Mouse (Mus musculus): Measurements from ENCODE around the gene Pde4dip.

Gene Pde4dip

DNA sequence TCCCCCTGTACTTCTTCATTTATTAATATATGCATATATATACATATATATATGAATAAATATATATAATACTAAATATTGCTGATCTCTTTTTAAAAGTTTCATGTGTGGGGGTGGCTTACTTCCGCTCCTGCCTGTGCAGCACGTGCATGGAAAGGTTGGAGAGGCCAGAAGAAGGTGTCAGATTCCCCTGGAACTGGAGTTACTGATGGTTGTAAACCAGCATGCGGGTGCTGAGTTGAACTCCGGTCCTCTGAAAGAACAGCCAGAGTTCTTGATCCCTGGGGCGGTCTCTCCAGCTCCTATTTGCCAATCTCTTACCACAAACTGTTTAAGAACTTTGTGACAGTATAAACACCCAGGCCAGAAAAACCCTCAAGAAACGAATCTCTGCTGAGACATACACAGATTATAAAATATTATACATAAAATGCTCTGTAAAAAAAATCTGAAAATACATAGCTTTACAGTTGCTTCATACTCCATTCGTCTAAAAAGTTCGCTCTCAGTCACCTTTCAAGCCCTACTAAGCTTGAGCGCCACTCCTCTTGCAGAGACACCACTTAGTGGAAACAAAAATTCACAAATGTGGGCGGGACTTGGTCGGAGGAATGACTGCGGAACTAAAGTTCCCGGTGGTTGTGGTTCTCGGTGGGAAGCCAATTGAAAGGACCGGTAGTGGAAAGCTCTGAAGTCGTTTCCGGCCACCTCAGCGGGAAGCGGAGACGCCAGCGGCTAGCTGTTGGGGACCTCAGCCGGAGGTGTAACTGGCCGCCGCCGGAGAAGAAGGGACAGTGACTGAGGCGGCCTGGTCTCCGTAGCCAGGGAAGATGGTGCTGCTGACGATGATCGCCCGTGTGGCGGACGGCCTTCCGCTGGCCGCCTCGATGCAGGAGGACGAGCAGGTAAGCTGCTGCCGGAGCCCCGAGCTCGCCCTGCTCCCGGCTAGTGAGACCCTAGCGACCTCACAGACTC is 12.3 kb upstream of the Pde4dip start, which contains the start of gene Sec22b:
TSS of gene Sec22b (plus strand) at position 675 of the 975 bp plus-strand sequence.
- peak; percentile 92 to 93 for DNase-seq

DNA sequence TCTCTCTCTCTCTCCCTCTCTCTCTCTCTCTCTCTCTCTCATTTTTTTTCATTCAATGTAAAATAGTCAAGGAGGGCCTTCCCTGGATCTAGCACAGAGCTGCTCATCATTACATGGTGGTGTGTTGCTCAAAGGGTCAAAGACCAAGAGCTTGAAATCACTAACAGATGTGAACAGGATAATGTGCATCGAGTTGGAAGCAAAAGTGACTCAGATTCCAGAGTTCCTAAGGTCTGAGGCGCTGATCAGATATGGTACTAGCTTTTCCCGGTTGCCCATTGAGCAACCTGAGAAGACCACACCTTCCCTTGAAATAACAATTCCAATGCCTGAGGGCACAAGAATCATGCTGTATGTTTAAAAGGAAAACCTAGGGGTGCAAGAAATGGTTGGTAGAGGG is 9.9 kb upstream of the Pde4dip start:
- DNase-seq, result no peak

DNA sequence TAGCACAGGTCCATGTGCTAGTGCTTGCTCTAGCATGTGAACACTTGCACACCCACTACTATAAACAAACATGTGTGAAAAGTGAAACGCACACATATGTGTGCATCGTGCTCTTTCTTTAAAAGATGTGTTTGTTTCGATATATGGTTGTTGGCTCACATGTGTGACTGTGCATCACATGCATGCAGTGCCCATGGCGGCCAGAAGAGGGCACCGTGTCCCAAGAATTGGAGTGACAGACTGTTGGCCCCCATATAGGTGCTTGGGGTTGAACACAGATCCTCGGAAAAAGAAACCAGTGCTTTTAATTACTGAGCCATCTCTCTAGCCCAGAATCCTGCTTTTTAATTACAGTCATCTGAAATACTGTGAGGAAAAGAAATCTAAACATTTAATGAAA is 6.2 kb upstream of the Pde4dip start:
- peak; percentile 57 to 79 for DNase-seq

DNA sequence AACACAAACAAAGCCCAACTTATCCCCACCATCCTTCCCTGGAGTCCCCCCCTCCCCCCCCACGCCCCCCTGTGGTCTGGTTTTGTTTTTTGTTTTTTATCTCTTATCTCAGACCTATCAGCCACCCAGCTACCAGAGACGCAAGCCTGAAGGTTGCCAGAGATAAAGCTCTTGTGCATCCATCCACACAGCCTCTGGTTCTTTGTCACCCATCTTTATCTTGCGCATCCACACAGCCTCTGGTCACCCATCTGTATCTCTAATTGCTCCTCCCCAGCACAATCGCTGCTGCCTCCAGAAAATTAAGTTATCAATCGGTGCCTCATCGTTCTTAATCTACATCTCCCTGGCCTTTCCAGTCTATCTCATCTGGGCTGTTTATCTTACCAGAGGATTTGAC is 1.7 kb upstream of the Pde4dip start:
- no peak for DNase-seq

DNA sequence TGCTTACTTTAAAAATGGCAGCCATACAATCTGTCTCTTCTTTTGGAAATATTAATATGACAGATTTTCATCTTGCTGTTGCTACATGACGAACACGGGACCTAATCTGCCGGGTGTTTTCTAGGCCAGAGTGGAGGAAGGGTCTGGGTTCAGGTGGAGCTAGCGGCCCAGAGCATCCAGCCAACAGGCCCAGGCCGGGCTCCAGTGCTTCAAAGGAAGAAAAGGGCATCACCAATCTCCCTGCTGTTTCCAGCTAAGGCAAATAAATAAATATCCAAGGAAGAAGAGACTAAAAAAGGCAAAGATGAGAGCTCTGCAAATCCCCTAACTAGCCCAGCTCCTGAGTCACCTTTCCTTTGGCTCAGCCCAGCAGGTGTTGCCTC is 731 bp downstream of the Pde4dip start:
- DNase-seq, result peak; percentile 48 to 65

DNA sequence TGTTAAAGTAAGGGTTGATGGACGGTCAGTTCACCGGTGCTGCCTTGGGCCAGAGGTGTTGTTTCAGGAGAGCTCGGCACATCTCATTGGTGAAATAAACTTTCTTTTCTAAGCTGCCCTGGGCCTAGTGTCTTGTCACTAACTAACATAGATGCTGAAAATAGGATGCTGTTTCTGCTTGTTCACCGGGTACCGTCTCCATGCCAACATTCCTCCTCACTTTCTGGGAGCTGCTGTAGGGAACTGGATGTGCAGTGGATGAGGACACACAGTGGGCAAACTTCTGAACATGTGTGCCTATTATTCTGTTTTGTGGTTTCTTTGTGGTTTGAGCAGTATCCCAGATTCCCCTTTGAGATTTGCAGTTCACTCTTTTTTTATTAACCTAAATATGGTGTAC is 6.9 kb downstream of the Pde4dip start:
- no peak for DNase-seq

DNA sequence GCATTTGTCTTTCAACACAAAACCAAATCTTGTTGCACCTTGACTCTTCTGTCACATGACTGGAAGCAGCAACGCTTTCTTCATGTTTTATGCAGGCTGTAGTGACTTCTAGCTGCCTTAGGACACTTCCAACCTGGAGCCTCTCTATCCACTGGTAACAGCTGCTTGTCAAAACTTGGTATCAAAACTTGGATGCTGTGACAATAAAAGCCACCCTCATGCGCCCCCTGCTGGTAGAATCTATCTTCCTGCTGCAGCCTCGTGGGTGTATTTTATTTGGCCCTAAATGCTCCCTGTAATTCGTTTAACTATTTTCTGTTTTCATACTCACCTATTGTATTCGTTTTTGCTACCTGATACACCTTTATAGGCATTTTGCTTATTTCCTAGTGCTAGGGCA is 9.3 kb downstream of the Pde4dip start:
- peak; percentile 75 to 83 for DNase-seq

DNA sequence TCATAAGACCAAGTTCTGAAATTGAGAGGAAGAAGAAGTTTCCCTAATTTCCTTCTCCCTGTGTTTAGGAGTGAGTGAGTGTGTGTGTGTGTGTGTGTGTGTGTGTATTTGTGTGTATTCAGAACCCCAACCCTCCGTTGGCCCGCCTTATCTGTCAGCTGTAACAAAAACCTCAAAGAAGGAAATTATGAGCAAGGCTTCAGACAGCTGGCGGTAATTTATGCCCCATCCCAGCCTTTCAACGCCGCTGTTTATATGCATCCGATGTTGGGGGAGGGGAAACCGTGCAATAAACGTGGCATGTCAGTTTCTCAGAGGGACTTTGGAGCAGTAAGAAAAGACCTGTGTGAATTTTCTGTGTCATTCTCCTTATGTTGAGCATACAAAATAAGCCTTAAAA is 12.2 kb downstream of the Pde4dip start:
- DNase-seq, result no peak

DNA sequence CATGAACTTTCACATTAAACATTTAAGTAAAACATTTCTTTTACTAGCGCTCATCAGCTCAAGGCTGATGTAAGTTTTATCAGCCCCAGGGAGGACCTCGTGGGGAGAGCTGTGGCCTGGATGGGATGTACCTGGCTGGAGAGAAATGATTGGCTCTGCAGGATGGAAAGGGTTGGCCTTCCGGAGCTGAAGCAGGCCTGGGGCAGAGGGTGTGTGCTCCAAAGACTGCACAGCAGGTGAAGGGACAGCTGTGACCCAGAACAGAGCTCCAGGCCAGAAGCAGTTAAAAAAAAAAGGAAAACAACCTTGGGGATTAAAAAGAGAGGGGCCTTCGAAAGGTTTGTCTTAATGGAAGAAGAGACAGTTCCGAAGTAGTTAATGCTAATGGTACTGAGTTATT is 13.7 kb downstream of the Pde4dip start:
- no peak for DNase-seq

DNA sequence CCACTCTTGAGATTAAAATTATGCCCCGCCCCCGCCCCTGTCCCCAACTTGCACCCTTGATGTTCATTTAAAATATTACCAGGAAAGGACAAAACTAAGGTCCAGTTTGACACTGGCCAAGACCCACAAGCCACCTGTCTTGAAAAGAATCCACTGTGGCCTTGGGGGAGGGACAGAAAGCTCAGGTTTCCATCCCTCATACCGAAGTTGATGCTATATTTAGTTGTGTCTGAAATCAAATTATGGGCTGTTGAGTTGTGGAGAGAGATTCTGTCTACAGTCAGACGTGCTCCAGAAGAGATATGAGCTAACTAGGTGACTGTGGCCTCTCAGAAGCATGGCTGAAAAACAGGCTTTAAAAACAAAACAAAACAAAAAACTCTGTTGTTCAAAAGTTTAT is 18.8 kb downstream of the Pde4dip start:
- no peak for DNase-seq

DNA sequence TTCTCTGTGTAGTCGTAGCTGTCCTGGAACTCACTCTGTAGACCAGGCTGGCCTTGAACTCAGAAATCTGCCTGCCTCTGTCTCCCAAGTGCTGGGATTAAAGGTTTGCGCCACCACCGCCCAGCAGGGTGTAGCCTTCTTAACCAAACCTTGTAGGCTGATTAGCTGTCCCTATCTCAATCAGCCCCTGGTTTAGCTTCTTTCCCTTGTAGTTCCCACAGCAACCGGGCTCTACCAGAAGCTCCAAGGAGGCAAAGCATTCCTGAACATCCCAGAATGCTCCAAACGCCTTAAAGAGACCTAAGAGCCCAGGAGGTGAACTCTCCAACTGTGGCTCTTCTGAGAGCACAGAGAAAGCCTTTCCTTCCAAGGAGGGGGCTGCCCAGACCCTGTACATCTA is 19.8 kb downstream of the Pde4dip start:
- DNase-seq, result no peak

DNA sequence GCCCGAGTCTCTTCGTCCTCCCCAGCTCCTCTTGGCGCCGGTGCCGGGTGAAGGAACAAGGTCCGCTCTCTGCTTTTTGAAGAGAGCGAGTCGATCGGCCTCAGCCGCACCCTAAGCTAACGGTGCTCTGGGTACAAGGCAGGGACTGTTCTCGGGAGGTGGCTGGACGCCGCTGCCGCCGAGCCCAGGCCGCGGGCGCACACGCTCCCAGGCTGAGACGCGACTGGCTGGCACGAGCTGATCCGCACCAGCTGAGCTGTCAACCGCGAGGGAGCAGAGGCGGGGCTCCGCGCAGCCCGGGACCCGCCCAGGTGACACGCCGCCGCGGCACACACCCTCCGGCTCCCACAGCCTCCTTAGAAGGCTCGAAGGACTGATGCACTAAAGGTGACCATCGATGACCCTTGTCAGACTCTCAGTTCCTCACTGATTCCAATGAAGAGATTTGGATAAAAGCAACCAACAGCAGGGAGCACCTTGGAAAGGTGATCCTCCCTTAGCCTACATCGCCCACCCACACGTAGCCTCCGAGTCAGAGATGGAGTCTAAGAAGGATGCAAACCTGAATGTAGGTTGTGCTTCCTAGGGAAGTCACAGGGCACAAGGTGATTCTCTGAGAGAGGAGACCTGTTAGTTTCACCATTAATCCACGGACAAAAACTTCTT is 20.4 kb downstream of the Pde4dip start:
- peak; percentile 65 to 74 for DNase-seq

DNA sequence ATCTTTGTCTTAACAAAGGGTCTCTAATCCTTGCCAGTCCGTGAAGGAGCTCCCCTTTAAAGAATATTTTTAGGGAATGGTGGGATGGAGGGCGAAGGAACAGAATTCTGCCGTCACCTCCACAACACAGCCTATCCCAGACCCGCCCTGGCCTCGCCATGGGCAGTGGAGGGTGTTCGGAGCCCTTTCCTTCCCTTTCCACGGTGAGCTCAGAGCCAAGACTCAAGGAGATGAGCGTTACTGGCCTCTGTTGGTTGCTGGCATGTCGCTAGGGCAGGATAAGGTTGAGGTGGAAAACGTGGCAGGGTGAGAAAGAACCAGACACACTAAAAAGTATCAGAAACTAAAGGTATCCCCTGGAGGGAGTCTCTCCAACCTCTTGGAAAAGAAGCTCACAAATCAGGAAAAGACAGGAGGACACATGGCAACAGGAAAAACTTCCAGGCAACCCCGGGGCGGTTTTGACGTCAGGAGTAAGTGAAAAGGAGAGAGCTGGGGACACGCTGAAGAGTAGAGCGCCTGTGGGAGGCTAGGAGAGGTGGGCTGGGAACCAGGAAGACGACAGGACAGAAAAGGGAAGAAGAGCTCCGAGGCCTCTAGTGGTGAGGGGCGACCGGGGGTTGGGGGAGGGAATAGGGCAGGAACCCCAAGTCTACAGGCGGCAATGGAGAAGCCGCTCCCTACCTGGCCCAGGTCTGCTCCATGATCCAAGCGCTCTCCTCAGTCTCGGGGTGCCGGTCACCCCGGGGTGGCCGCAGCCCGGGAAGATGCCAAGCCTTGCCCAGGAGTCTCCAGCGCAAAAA is 21.1 kb downstream of the Pde4dip start:
- DNase-seq, result peak; percentile 29 to 45

DNA sequence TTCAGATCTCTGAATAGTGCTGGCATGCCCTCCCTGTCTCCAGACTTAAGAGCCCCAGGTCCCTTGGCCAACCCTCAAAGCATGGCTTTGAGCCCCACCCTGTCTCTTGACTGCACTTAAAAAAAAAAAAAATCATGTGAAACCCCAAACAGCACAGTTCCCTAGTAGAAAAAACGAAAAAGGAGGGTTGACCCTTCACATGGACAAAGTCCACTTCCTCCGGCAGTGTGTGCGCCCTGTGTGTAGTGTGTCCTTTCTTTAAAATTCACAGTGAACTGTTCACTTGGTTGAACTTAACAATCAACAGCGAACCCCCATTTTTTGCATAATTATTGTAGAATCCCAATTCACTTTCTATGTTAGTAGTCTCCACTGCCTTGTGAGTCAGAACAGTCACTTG is 21.8 kb downstream of the Pde4dip start:
- DNase-seq, result no peak

DNA sequence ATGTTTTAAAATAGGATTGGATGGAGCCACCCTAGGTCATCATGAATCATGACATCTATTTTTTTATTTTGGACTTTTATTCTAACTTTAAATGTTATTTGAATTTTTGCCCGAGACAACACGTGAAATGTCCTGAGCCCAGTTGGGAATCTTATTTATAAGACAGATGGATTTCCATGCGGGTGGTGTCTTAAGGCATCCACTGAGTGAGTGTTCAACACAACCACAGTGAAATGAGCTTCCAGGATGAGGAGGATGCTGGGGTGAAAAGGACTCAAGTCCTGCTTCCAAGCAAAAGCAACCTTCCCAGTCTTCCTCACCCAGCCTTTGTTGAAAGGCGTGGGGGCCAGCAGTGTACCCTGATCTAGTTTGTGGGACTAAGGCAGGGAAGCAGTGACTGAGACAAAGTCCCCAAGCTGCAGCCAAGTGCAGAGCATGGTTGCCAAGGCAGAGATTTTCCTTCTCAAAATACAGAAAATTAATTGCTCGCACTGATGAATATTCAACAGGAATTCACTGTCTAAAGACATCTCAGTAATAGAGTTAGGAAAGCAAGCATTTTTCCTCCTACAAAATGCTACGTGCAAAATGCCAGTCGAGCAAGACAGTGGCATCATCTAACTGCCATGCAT is 27.6 kb downstream of the Pde4dip start:
- peak in 1 of 2 experiments; percentile 34 for DNase-seq

DNA sequence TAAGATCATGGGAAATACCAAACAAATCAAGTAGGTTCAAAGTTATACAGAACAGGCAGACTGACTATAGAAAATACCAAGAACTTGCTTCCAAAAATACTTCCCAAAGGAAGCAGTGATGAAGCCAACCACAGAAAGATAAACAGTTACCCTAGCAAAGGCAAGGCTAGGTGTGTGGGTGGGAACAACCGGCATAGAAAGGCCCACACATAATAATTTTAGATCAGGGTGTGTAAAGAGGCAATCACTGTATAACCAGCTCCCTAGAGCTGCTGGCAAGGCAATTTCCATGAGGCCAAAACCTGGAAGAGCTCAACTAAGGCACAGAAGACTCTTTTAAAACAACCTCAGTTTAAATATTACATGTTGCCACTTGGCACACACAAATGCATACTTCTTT is 29.1 kb downstream of the Pde4dip start:
- DNase-seq, result no peak

DNA sequence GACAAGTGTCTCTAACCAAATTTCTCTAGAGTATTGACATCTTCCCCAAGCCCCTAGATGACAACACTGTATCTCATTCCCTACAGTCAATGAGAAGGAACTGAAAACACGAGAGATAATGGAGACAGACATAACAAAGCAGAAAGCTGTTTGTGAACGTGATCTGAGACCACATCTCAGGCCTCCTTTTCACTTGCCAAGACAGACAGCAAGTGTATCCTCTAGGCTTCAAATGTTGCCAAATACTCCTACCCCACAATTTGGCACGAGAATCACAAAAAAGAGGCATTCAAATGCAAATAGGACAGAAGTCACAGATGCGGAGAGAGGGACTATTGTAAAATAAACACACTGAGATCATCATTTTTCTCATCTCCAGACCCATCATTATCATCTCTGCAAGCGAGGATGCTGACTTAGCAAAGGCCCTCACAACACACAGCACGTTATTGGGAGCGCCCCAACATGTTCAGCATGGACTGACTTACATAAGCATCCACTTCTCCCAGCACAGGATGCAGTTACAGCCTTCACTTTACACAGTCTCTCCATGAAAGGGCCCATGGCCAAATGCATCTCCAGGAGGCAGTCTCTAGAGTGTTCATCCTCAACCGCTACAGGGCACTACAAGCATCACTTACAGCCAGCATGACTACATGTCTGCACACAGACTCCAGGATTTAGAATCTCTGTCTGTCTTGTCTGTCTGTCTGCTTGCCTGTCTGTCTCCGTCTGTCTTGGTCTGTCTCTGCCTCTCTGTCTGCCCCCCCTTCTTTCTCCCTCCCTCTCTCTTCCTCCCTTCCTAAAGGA is 33.7 kb downstream of the Pde4dip start:
- peak; percentile 63 to 78 for DNase-seq

DNA sequence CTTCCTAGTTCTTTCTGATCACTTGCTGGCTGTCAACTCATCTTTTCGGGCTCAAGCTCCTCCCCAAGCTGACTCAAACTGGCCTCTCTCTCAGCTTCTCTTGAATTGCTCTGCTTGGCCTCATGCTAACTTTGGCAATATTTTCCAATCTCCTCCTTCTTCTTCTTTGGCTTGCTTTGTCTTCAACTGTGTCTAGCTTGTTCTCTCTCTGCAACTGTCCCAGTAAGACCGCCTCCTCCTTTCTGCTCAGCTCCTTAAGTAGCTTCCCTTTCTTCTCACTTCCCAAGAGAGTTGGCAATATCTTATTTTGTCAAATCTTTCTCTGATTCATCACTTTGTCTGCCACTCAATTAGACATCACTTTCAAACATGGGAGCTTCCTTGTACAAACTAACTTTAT is 36.7 kb downstream of the Pde4dip start:
- no peak for DNase-seq

DNA sequence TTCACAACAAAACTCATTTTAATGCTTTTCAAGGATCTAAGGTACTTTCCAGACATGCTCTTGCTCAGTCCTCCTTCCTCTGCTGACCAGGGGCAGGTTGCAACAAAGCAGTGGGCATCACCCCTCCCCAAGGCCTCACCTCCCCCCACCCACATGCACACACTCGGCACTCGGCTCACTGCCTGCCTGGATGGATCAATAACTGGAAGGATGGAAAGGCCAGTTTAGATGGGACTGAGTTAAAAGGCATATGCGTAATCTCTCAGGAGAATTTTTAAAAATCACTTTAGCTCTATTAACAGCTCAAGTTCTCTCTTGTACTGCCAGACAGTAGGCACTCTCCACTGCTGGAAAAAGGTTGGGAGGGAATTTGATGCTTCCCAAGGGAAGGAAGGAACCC is 40.9 kb downstream of the Pde4dip start:
- DNase-seq, result no peak

DNA sequence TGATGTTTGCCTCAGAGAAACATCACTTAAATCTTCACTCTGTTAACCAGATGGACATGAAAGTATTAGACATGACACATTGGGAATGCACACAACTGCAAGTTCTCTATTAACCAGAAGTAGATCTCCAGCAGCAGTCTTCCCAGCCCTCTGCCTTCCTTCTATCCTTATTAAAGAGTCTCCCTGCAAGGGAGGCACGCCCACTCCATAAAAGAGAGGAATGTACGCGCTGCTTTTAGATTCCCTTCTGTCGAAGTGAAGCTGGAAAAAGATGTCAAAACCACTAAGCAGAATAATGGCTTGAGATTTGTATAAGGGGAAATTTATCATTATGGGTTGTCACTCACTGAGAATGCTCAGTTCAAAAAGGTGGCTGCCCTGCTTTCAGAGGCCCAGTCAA is 42.1 kb downstream of the Pde4dip start:
- DNase-seq, result no peak

DNA sequence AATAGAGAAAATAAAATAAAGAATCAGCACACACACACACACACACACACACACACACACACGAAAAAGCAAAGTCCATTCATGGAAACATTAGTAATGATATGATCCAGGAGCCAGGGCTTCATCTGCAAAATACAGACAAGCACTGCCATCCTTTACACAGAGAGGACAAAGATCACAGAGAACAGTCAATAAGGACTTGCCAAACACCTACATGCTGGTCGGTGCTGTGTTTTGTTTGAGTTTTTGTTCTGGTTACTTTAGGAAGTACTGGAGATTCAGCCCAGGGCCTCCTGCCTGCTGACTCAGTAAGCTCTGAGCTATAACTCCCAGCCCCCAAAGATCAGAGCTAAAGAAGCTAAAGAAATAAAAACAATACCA is 43.7 kb downstream of the Pde4dip start:
- no peak for DNase-seq
